Mouse (Mus musculus) cortical plate, adult 2 months (tissue): ENCODE data around the gene Kbtbd4. TPM values are rescaled to one million over a fixed set of nuclear protein-coding genes. Genes with fewer than 3 reads are reported as not detected.

Experiments used
- H3K27ac ChIP-seq: fragments of 200-500 bp; 2 replicates; pipeline ENCODE4 v1.5.1; 2012; ENCODE audit warnings: low read length, control low read depth, inconsistent platforms; ENCODE audit not compliant: insufficient read depth
- H3K4me1 ChIP-seq: fragments of 200-500 bp; 2 replicates; pipeline ENCODE4 v1.6.1; 2011; ENCODE audit warnings: low read length; ENCODE audit not compliant: control insufficient read depth, insufficient read depth
- H3K4me3 ChIP-seq: fragments of 200-500 bp; 2 replicates; pipeline ENCODE4 v1.5.1; 2011; ENCODE audit warnings: mild to moderate bottlenecking, low read length, control low read depth; ENCODE audit not compliant: insufficient read depth
- CTCF ChIP-seq: fragments of 200-500 bp; IDR thresholded peaks from 2 replicates; pipeline ENCODE4 v1.5.1; 2011; ENCODE audit warnings: mild to moderate bottlenecking, control low read depth, low read length; ENCODE audit not compliant: insufficient read depth; ENCODE audit errors: extremely low read depth
- POLR2A ChIP-seq: fragments of 200-500 bp; IDR thresholded peaks from 2 replicates; pipeline ENCODE4 v1.6.1; 2011; ENCODE audit warnings: mild to moderate bottlenecking, low read length, control low read depth; ENCODE audit not compliant: insufficient read depth; ENCODE audit errors: extremely low read depth
- polyA plus RNA-seq: library from polyadenylated mRNA; depleted of rRNA; stranded (reverse); fragments of >200 nt; gene quantifications from 2 replicates; pipeline ENCODE4 v1.2.3, GENCODE M21; 2012; rRNA removed

The Kbtbd4 gene
- polyA plus RNA-seq: 25.3 and 28.1 TPM in 2 replicates

- Histone ChIP-seq H3K4me1 (peaks cover 1% of the 10 kb centered on the region; the same call in 1 of the 2 replicates), H3K4me3 (peak within 1 kb of the TSS; percentile 81), H3K27ac (peak within 1 kb of the TSS; percentile 96)
- TF ChIP-seq CTCF (no peak), POLR2A (peak; percentile 92; the same call in 1 of the 2 replicates)
Measured at GRCm38 (mm10) chr2:90904076-90904855, at the start of gene Kbtbd4, which contains the start of gene Ndufs3. Gene Kbtbd4 (plus strand): TSS chr2:90904740. Gene Ndufs3 (minus strand): TSS chr2:90904827.

DNA sequence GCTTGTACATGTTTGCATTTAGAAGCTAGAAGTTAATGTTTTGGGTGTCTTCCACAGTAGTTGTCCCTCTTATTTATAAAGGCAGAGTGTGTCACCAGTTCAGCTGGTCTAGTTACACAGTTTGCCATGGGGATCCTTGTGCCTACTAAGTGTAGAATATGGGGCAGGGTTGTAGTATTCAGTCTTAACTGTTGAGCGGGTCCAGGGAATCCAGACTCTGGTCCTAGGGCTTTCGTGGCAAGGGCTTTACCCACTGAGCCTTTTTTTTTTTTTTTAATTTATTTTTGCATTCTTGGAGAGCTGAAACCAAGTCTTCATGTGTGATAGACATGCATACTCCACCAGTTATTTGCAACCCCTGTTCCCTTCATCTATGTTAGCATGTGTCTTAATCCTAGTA, 43.1 kb upstream of the Kbtbd4 start:
- Histone ChIP-seq H3K27ac (no peak overlapping the region), H3K4me3 (no peak overlapping the region), H3K4me1 (peaks cover 1% of the 10 kb centered on the region; the same call in 1 of the 2 replicates)
- no peak for TF ChIP-seq POLR2A
- no peak for TF ChIP-seq CTCF

- no peak overlapping the region; the same call in 1 of the 2 replicates for H3K27ac ChIP-seq
Measured at GRCm38 (mm10) chr2:90864184-90864583, 40.4 kb upstream of the Kbtbd4 start.

GRCm38 (mm10) chr2:90866524-90866923, 38.0 kb upstream of the Kbtbd4 start:
- H3K4me1 ChIP-seq: peaks cover 9% of the 10 kb centered on the region
- TF ChIP-seq CTCF (peak; percentile 93), POLR2A (no peak)
- H3K27ac ChIP-seq: no peak overlapping the region
- no peak overlapping the region for H3K4me3 ChIP-seq

More at GRCm38 (mm10) chr2:90864184-90864583, 40.4 kb upstream of the Kbtbd4 start:
- TF ChIP-seq CTCF: no peak
- TF ChIP-seq POLR2A: no peak
- Histone ChIP-seq H3K4me3 (no peak overlapping the region), H3K4me1 (peaks cover 3% of the 10 kb centered on the region; the same call in 1 of the 2 replicates)

DNA sequence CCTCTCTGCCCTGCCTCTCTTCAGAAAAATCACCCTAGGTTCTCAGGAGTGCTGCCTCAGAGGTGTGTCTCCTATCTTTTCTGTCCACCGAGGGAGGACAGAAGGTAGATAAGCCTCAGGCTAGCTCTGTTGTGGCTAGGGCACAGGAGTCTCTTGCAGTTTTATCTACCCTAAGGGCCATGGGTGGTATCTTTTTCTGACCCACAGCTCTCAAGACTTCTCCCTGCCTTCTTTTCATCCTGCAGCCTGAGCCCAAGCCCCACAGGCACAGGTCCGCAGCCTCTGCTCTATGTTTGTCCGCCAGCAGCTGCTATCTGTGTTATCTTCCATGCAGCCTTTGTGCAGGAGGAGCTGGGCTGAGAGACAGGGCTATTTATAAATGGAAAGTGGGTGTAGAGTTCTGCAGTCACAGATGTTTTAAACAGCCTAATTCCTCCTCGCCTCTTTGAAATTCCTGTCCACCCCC, 34.4 kb upstream of the Kbtbd4 start:
- peak overlapping the region; percentile 77 for H3K27ac ChIP-seq
- TF ChIP-seq POLR2A (peak; percentile 69; the same call in 1 of the 2 replicates), CTCF (no peak)
- H3K4me1 ChIP-seq: peaks cover 9% of the 10 kb centered on the region
- no peak overlapping the region for H3K4me3 ChIP-seq

- Histone ChIP-seq H3K4me1 (peaks cover 9% of the 10 kb centered on the region), H3K4me3 (no peak overlapping the region), H3K27ac (peak overlapping the region; percentile 92)
- TF ChIP-seq CTCF (no peak), POLR2A (0 out of 2 replicates have a peak, but pooled peaks have one; percentile 20)
Measured at GRCm38 (mm10) chr2:90871180-90871961, 33.2 kb upstream of the Kbtbd4 start.

DNA sequence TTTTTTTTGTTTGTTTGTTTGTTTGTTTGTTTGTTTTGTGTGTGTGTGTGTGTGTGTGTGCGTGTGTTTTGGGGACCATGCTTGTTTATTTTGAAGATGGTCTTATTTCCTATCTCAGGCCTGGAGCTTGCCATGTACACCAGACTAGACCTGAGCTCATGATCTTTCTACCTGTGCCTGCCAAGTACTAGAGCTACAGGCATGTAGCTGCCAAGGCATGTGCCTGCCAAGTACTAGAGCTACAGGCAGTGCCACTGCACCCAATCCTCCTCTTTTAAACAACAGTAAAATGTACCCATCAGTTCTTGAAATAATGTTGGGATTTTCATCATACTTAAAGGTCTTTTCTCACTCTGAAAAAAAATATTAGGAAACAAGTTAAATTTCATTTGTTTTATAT, 30.5 kb upstream of the Kbtbd4 start:
- Histone ChIP-seq H3K27ac (no peak overlapping the region), H3K4me1 (peaks cover 17% of the 10 kb centered on the region)

DNA sequence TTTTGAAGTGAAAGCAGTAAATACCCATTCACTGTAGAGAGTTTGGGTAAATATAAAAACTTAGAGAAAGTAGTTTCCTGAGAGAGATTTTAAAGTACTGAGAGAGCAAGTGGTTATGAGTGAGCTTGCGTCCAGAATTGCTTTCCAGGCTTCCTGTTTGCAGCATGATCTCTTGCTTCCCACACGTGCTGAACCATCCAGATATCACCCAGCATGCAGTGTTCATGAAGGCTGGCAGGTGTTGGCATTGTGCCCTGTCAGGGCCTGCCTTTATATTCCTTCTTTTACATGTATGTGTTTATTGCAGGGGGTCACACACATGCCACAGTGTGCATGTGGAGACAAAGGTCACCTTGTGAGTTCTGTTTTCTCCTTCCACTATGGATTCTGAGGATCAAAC, 29.3 kb upstream of the Kbtbd4 start:
- Histone ChIP-seq H3K4me1 (peaks cover 14% of the 10 kb centered on the region), H3K27ac (no peak overlapping the region)
- no peak for TF ChIP-seq POLR2A
- TF ChIP-seq CTCF: no peak

More for the DNA sequence above, 30.5 kb upstream of the Kbtbd4 start:
- H3K4me3 ChIP-seq: no peak overlapping the region
- TF ChIP-seq CTCF (no peak), POLR2A (no peak)

DNA sequence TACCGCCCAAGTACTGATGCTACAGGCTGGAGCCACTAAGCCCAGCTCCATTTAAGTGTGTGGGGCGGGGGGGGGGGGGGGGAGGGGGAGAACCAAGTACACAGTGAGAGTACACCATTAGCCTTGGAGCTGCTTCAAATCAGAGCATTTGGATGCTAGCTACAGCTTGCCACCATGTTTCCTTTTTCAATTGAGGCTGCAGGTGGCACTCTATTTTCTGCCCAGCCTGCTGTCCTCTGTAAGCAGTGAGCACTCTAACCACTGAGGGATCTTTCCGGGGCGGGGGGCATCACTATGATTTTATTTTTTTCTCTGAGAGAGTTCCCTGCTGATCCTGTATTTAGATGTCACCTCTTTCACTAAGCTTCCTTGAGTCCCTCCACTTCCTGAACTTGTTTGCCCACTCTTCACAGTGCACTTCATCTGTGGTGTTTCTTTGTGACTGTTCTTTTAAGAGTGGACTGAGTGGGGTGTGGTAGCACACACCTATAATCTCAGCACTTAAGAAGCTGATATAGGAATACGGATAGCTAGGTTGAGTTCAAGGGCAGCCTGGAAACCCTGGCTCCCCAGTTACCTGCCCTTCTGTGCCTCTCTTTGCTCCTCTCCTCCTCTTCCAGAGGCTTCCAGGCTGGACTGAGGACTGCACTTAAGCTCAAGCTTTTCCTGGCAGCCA, 26.8 kb upstream of the Kbtbd4 start:
- no peak overlapping the region for H3K4me3 ChIP-seq
- TF ChIP-seq CTCF: no peak
- TF ChIP-seq POLR2A: no peak
- H3K27ac ChIP-seq: 0 out of 2 replicates have a peak overlapping the region, but pooled peaks have one; percentile 42
- peaks cover 10% of the 10 kb centered on the region for H3K4me1 ChIP-seq

More for the DNA sequence above, 29.3 kb upstream of the Kbtbd4 start:
- no peak overlapping the region for H3K4me3 ChIP-seq
